Mouse (Mus musculus) midbrain, embryonic 11.5 days (tissue): Measurements from ENCODE around the gene Zbtb16. TPM values are rescaled to one million over a fixed set of nuclear protein-coding genes. Genes with fewer than 3 reads are reported as not detected.
A peak's percentile ranks its signal among the peaks of the same experiment; 100 is the strongest.

Experiments used
- ATAC-seq: fragments of 200-750 bp; cut with Nextera tagmentation; 2 replicates; pipeline ENCODE4 v1.8.0; 2017; ENCODE audit warnings: moderate TSS enrichment, moderate library complexity; ENCODE audit not compliant: low FRiP score
- DNase-seq: peaks from one replicate; pipeline ENCODE4 v3.0.0; 2015; ENCODE audit warnings: low spot score; ENCODE audit errors: missing footprints
- H3K27ac ChIP-seq: fragments of 300-500 bp; sonication (generic); 2 replicates; pipeline ENCODE4 v1.5.1; 2014; ENCODE audit warnings: low read depth, low read length
- H3K27me3 ChIP-seq: fragments of 300-500 bp; sonication (generic); 2 replicates; pipeline ENCODE4 v1.6.1; 2014; ENCODE audit warnings: mild to moderate bottlenecking, low read length, moderate library complexity, mixed read lengths; ENCODE audit not compliant: control insufficient read depth, insufficient read depth
- H3K36me3 ChIP-seq: fragments of 300-500 bp; sonication (generic); 2 replicates; pipeline ENCODE4 v1.6.1; 2014; ENCODE audit warnings: mild to moderate bottlenecking, low read length, moderate library complexity, mixed read lengths; ENCODE audit not compliant: control insufficient read depth, insufficient read depth
- H3K4me1 ChIP-seq: fragments of 300-500 bp; sonication (generic); 2 replicates; pipeline ENCODE4 v1.6.1; 2014; ENCODE audit warnings: low read length; ENCODE audit not compliant: control insufficient read depth, insufficient read depth
- H3K4me2 ChIP-seq: fragments of 300-500 bp; sonication (generic); 2 replicates; pipeline ENCODE4 v1.6.1; 2014; ENCODE audit warnings: mild to moderate bottlenecking, moderate library complexity
- H3K4me3 ChIP-seq: fragments of 300-500 bp; sonication (generic); 2 replicates; pipeline ENCODE4 v1.5.1; 2014; ENCODE audit warnings: low read depth, low read length
- H3K9ac ChIP-seq: fragments of 300-500 bp; sonication (generic); 2 replicates; pipeline ENCODE4 v1.6.1; 2014; ENCODE audit warnings: low read length
- H3K9me3 ChIP-seq: fragments of 300-500 bp; sonication (generic); 2 replicates; pipeline ENCODE4 v1.6.1; 2016; ENCODE audit warnings: low read length; ENCODE audit not compliant: control insufficient read depth
- WGBS: fragments of 180-500 bp; shearing (Covaris S2); extraction: QIAGEN DNeasy Blood & Tissue Kit; methylation state at CpG from one replicate; pipeline ENCODE4 v1.1.7; 2014; 5-methylcytosine and 5-hydroxymethylcytosine counted together
- polyA plus RNA-seq: library from polyadenylated mRNA; unstranded; fragments of >200 nt; fragmentation: Nextera tagmentation; extraction: Ambion mirVana; gene quantifications from 2 replicates; pipeline ENCODE4 v1.2.1, GENCODE M21; 2014

Zbtb16 gene
- polyA plus RNA-seq, 1 experiment from 2014 or later, result 15.0 TPM

- Histone ChIP-seq H3K9ac (no peak overlapping the region), H3K4me1 (no peaks in the 10 kb centered on the region), H3K4me3 (no peak overlapping the region), H3K4me2 (no peak overlapping the region), H3K36me3 (no peaks in the 10 kb centered on the region), H3K9me3 (no peaks in the 10 kb centered on the region), H3K27ac (no peak overlapping the region), H3K27me3 (no peaks in the 10 kb centered on the region)
- ATAC-seq, result no peak
- DNase-seq, result no peak
- 92% methylated on average over 5 of the region's 5 CpGs for WGBS
Observed at GRCm38 (mm10) chr9:48849531-48849930, 13.5 kb upstream of the Zbtb16 start.

GRCm38 (mm10) chr9:48839568-48839967, 3.5 kb upstream of the Zbtb16 start:
- no peak for ATAC-seq

GRCm38 (mm10) chr9:48838346-48838745, 2.3 kb upstream of the Zbtb16 start:
- Histone ChIP-seq H3K9me3 (no peaks in the 10 kb centered on the region), H3K27ac (no peak overlapping the region), H3K27me3 (no peaks in the 10 kb centered on the region), H3K36me3 (no peaks in the 10 kb centered on the region), H3K4me1 (peaks cover 28% of the 10 kb centered on the region), H3K4me3 (no peak overlapping the region), H3K9ac (no peak overlapping the region), H3K4me2 (no peak overlapping the region)
- ATAC-seq, result no peak
- peak; percentile 90 for DNase-seq
- 43% methylated on average over 4 of the region's 4 CpGs for WGBS

More at GRCm38 (mm10) chr9:48839568-48839967, 3.5 kb upstream of the Zbtb16 start:
- H3K9me3 ChIP-seq, result no peaks in the 10 kb centered on the region
- no peak overlapping the region for H3K4me3 ChIP-seq
- no peaks in the 10 kb centered on the region for H3K36me3 ChIP-seq
- no peak overlapping the region for H3K9ac ChIP-seq
- no peak overlapping the region for H3K27ac ChIP-seq
- peaks cover 16% of the 10 kb centered on the region for H3K4me1 ChIP-seq
- no peaks in the 10 kb centered on the region for H3K27me3 ChIP-seq
- H3K4me2 ChIP-seq, result no peak overlapping the region
- 96% methylated on average over 3 of the region's 3 CpGs for WGBS
- no peak for DNase-seq

- Histone ChIP-seq H3K36me3 (peaks cover 5% of the 10 kb centered on the region), H3K9me3 (no peaks in the 10 kb centered on the region), H3K4me1 (peaks cover 31% of the 10 kb centered on the region), H3K4me3 (no peak overlapping the region), H3K27me3 (no peaks in the 10 kb centered on the region; the same call in 1 of the 2 replicates), H3K9ac (no peak overlapping the region; the same call in 1 of the 2 replicates), H3K27ac (no peak overlapping the region), H3K4me2 (peak overlapping the region; percentile 65)
- 1% methylated on average over 14 of the region's 14 CpGs for WGBS
- ATAC-seq (no peak), DNase-seq (peak; percentile 94)
Observed at GRCm38 (mm10) chr9:48837181-48837580, 1.2 kb upstream of the Zbtb16 start.

GRCm38 (mm10) chr9:48836566-48836930, 526 bp upstream of the Zbtb16 start:
- H3K4me3 ChIP-seq, result peak overlapping the region; percentile 75
- H3K36me3 ChIP-seq, result peaks cover 8% of the 10 kb centered on the region
- DNase-seq (peak; percentile 97), ATAC-seq (no peak; the same call in 1 of the 2 replicates)
- H3K9me3 ChIP-seq, result no peaks in the 10 kb centered on the region
- peaks cover 37% of the 10 kb centered on the region for H3K4me1 ChIP-seq
- WGBS, result under 1% methylated on average over 12 of the region's 12 CpGs
- no peaks in the 10 kb centered on the region; the same call in 1 of the 2 replicates for H3K27me3 ChIP-seq
- H3K27ac ChIP-seq, result 0 out of 2 replicates have a peak overlapping the region, but pooled peaks have one; percentile 32
- peak overlapping the region; percentile 87 for H3K9ac ChIP-seq
- H3K4me2 ChIP-seq, result peak overlapping the region; percentile 65

- DNase-seq (peak; percentile 94), ATAC-seq (no peak)
- WGBS, result under 1% methylated on average over 65 of the region's 65 CpGs
- Histone ChIP-seq H3K9me3 (no peaks in the 10 kb centered on the region), H3K4me3 (peak overlapping the region; percentile 75), H3K36me3 (peaks cover 13% of the 10 kb centered on the region), H3K27ac (peak overlapping the region; percentile 42; the same call in 1 of the 2 replicates), H3K4me1 (peaks cover 43% of the 10 kb centered on the region), H3K4me2 (peak overlapping the region; percentile 65), H3K9ac (peak overlapping the region; percentile 87), H3K27me3 (no peaks in the 10 kb centered on the region; the same call in 1 of the 2 replicates)
Observed at GRCm38 (mm10) chr9:48834541-48835411, 1.2 kb downstream of the Zbtb16 start.

GRCm38 (mm10) chr9:48834006-48834405, 2.0 kb downstream of the Zbtb16 start:
- Histone ChIP-seq H3K27me3 (no peaks in the 10 kb centered on the region; the same call in 1 of the 2 replicates), H3K9ac (peak overlapping the region; percentile 87), H3K4me2 (peak overlapping the region; percentile 65), H3K4me3 (peak overlapping the region; percentile 75), H3K9me3 (no peaks in the 10 kb centered on the region), H3K27ac (no peak overlapping the region), H3K4me1 (peaks cover 43% of the 10 kb centered on the region), H3K36me3 (peaks cover 13% of the 10 kb centered on the region)
- DNase-seq, result peak; percentile 89
- ATAC-seq, result no peak
- 18% methylated on average over 4 of the region's 4 CpGs for WGBS

GRCm38 (mm10) chr9:48833493-48833892, 2.5 kb downstream of the Zbtb16 start:
- peak overlapping the region; percentile 75; the same call in 1 of the 2 replicates for H3K4me3 ChIP-seq
- H3K4me1 ChIP-seq, result peaks cover 43% of the 10 kb centered on the region
- no peaks in the 10 kb centered on the region for H3K9me3 ChIP-seq
- H3K36me3 ChIP-seq, result peaks cover 13% of the 10 kb centered on the region
- no peak for ATAC-seq
- no peaks in the 10 kb centered on the region; the same call in 1 of the 2 replicates for H3K27me3 ChIP-seq
- no peak for DNase-seq
- no peak overlapping the region for H3K27ac ChIP-seq
- no peak overlapping the region for H3K9ac ChIP-seq
- WGBS, result 87% methylated on average over 11 of the region's 11 CpGs
- H3K4me2 ChIP-seq, result peak overlapping the region; percentile 65

GRCm38 (mm10) chr9:48832473-48833100, 3.4 kb downstream of the Zbtb16 start:
- H3K4me3 ChIP-seq, result no peak overlapping the region
- peaks cover 36% of the 10 kb centered on the region for H3K4me1 ChIP-seq
- H3K27me3 ChIP-seq, result no peaks in the 10 kb centered on the region; the same call in 1 of the 2 replicates
- 92% methylated on average over 18 of the region's 20 CpGs for WGBS
- H3K9ac ChIP-seq, result no peak overlapping the region
- no peak for ATAC-seq
- DNase-seq, result no peak
- peaks cover 13% of the 10 kb centered on the region for H3K36me3 ChIP-seq
- H3K27ac ChIP-seq, result no peak overlapping the region
- H3K9me3 ChIP-seq, result no peaks in the 10 kb centered on the region
- H3K4me2 ChIP-seq, result no peak overlapping the region
